10 mouse cellular contexts compared by ENCODE assay signal in the genomic region with DNA sequence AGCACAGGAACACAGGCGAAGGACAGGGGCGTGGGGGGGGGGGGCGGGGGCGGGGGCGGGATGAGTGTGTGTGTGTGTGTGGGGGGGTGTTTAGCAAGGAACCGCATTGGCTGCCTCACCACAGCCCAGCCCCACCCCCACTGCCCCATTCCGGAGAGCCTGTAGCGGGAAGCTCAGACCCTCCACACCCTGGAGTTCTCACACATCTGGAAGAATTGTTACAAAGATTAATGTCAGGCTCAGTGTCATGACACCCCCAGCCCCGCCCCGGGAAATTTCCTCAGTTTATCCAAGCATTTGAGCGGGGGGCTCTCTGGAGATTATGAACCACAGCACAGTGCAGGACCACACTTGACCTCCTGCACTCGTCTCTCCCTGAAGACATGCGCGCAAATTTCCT.
DNase-seq lines count a peak whose midpoint lies in the region; ATAC-seq and TF ChIP-seq lines count a peak whose summit lies in the region.
"Had no signal": no experiment of that assay in that cellular context is flagged by ENCODE, and none has a peak within 500 bp of the region (broad histone marks: within the 10 kb centered on the region; RNA-seq: fewer than 3 reads in every experiment).

No protein-coding gene starts in this region.

- H3K36me3 ChIP-seq in liver, postnatal 0 days (replicated peaks; ENCODE audit: insufficient read depth, low read length): no peaks in the 10 kb centered on the region
- no peaks in the 10 kb centered on the region for H3K36me3 ChIP-seq in limb, embryonic 11.5 days (ENCODE audit: control insufficient read depth, insufficient read depth, low read length)
- H3K36me3 ChIP-seq in neural tube, embryonic 14.5 days (ENCODE audit: control insufficient read depth, insufficient read depth, low read length): no peaks in the 10 kb centered on the region

- WGBS in liver, postnatal 0 days (ENCODE audit: insufficient replicate concordance): 21% methylated on average over 14 of the region's 14 CpGs
- 3% methylated on average over 14 of the region's 14 CpGs for WGBS in limb, embryonic 11.5 days
- WGBS in neural tube, embryonic 14.5 days: 12% methylated on average over 10 of the region's 14 CpGs

- H3K27me3 ChIP-seq in liver, postnatal 0 days (ENCODE audit: insufficient read depth, low read length): peaks cover 2% of the 10 kb centered on the region
- 0 out of 2 replicates have a peak, but pooled peaks cover 3% of the 10 kb centered on the region for H3K27me3 ChIP-seq in limb, embryonic 11.5 days (ENCODE audit: control insufficient read depth, insufficient read depth, low read length)
- no peaks in the 10 kb centered on the region for H3K27me3 ChIP-seq in neural tube, embryonic 14.5 days (ENCODE audit: control insufficient read depth, insufficient read depth, low read length)

- H3K9me3 ChIP-seq in liver, postnatal 0 days (ENCODE audit: low read length): no peaks in the 10 kb centered on the region; the same call in 1 of the 2 replicates
- H3K9me3 ChIP-seq in limb, embryonic 11.5 days (ENCODE audit: control insufficient read depth, low read length): no peaks in the 10 kb centered on the region
- H3K9me3 ChIP-seq in neural tube, embryonic 14.5 days (ENCODE audit: control insufficient read depth, low read length): no peaks in the 10 kb centered on the region

- no peak for ATAC-seq in liver, postnatal 0 days
- peak; percentile 65; the same call in 1 of the 2 replicates for ATAC-seq in limb, embryonic 11.5 days (ENCODE audit: insufficient number of reproducible peaks, low FRiP score, low TSS enrichment, low read depth)
- ATAC-seq in neural tube, embryonic 14.5 days (ENCODE audit: low read depth): peak; percentile 41; the same call in 1 of the 2 replicates
- ATAC-seq: inflammation-experienced regulatory T-cells, adult 6 months had no signal

- no peak for TF ChIP-seq EP300 in liver, postnatal 0 days (IDR thresholded peaks at IDR 0.05; ENCODE audit: low read depth)

- no peak for TF ChIP-seq CTCF in liver, postnatal 0 days (IDR thresholded peaks at IDR 0.05; ENCODE audit: low read depth)

- H3K4me2 ChIP-seq in liver, postnatal 0 days (ENCODE audit: low read depth, low read length): no peak overlapping the region
- peak overlapping the region; percentile 26 for H3K4me2 ChIP-seq in limb, embryonic 11.5 days (ENCODE audit: low read depth, severe bottlenecking)
- H3K4me2 ChIP-seq in neural tube, embryonic 14.5 days (ENCODE audit: low read depth, low read length): peak overlapping the region; percentile 29

- no peaks in the 10 kb centered on the region for H3K4me1 ChIP-seq in liver, postnatal 0 days (ENCODE audit: insufficient read depth)
- H3K4me1 ChIP-seq in limb, embryonic 11.5 days (ENCODE audit: control insufficient read depth, insufficient read depth, low read length): peaks cover 15% of the 10 kb centered on the region
- H3K4me1 ChIP-seq in neural tube, embryonic 14.5 days (ENCODE audit: control insufficient read depth, insufficient read depth, low read length): 0 out of 2 replicates have a peak, but pooled peaks cover 3% of the 10 kb centered on the region

- no peak overlapping the region for H3K27ac ChIP-seq in liver, postnatal 0 days (ENCODE audit: low read depth)
- H3K27ac ChIP-seq in limb, embryonic 11.5 days (replicated peaks; ENCODE audit: low read depth, low read length): no peak overlapping the region
- no peak overlapping the region for H3K27ac ChIP-seq in neural tube, embryonic 14.5 days (ENCODE audit: low read depth, low read length)
- H3K27ac ChIP-seq: liver, embryonic 14.5 days had no signal

- peak; percentile 13 for DNase-seq in adrenal gland, postnatal 25 days
- DNase-seq in adrenal gland, postnatal 4 days (ENCODE audit: low spot score in 2 of 2): no peak
- DNase-seq in liver: peak; percentile 17
- DNase-seq in liver, postnatal 0 days: no peak
- DNase-seq in limb, embryonic 11.5 days (ENCODE audit: low spot score): peak; percentile 68
- no peak for DNase-seq in cerebellum, adult 9-11 months
- DNase-seq in urinary bladder, postnatal 10 days (ENCODE audit: low spot score): no peak

- no peak overlapping the region for H3K4me3 ChIP-seq in liver, postnatal 0 days (ENCODE audit: low read depth, low read length)
- no peak overlapping the region for H3K4me3 ChIP-seq in limb, embryonic 11.5 days (ENCODE audit: low read depth, low read length)
- no peak overlapping the region for H3K4me3 ChIP-seq in neural tube, embryonic 14.5 days (ENCODE audit: low read depth, low read length)

- no peak overlapping the region for H3K9ac ChIP-seq in liver, postnatal 0 days (replicated peaks)
- 0 out of 2 replicates have a peak overlapping the region, but pooled peaks have one; percentile 18 for H3K9ac ChIP-seq in limb, embryonic 11.5 days (ENCODE audit: low read length)
- H3K9ac ChIP-seq in neural tube, embryonic 14.5 days (replicated peaks; ENCODE audit: low read depth, low read length): no peak overlapping the region
- H3K9ac ChIP-seq: liver, embryonic 14.5 days had no signal

Comparison
In these comparisons a context has a peak if more than half of its experiments do, and no peak if none do; other contexts are left out.
1. DNase-seq: peak in adrenal gland, postnatal 25 days (single experiment), liver (single experiment) and limb, embryonic 11.5 days (single experiment); none in adrenal gland, postnatal 4 days (0 of 2), liver, postnatal 0 days (single experiment), cerebellum, adult 9-11 months (single experiment) and urinary bladder, postnatal 10 days (single experiment).